Mouse (Mus musculus): ENCODE data around the gene Gsdma.

Gsdma gene

DNA sequence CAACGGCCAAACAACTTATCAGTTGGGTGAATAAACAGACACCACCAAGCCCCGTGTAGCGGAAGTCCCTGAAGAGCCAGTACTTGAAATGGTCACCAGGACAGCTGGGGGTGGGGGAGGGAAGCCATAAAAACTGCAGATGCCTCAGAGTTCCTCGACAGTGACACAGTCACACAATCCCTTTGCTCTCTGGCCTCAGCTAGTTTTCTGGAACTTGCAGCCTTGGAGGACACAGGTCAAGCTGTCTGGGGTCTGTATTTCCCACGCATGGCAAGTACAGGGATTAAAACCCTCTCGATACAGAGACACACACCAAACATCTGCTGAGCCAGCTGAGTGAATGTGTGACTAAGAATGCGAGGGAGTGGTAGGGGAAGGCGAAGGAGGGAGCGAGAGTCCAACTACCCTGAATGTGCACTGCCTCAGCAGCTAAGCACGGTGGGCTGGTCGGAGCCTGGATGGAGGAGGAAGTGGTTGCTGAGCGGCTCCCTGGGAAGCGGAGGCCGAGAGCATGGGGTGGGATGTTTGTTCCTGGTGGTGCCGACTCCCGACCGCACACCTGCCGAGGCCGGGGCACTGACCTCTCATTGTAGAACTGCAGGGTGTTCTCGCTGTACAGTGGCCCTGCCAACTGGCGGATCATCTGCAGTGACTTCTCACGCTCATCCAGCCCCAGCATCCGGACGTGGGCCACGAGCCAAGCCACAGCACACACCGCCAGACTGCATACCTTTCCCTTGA is 45.0 kb downstream of the Gsdma start:
- peak; percentile 32 for DNase-seq (ENCODE audit: low read depth, low spot score)

DNA sequence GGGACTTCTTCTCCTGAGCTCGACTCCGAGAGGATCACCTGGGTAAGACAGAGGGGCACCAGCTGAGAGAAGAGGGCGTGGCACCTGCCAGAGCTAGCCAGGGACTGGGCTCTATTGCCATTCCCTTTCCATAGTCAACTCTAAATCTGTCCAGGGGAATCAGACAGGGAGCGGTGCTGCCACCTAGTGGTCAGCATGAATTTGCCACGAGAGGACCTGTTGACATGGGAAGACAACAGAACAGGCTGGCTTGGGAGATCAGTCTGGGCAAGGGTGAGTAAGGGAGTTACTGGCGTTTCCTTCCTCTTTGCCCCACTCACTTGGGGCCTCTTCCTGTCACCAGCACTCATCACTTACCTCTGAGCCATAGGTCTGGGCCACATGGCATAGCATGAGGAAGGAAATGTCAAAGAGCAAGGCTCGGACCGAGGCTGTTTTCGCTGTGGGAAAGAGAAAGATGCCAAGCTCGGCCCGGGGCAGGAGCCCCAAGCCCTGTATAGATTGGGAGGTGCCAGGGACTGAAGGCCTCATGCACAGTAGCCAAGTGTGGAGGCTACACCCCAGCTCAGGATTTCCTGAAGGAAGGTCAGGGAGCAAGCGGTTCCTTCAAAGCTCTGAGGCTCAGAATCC is 46.4 kb downstream of the Gsdma start:
- DNase-seq (ENCODE audit: low read depth, low spot score), result peak; percentile 87

DNA sequence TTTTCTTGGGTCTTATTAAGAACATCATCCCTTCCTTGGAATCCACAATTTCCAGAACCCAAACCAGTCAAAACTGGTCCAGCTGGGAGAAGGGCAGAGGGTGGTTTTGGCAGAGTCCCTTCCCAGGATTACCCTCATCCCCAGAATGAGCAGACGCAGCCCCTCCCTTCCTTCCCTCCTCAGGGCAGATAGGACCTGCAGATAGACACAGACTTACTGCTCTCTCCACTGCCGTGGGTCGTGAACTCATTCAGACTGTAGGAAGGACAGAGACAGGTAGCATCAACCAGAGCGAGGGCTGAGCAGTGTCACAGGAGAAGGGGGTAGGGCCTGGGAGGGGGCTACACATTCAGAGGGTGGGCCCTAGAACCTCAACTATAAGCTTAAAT is 46.9 kb downstream of the Gsdma start:
- no peak for DNase-seq (ENCODE audit: low read depth, low spot score)

DNA sequence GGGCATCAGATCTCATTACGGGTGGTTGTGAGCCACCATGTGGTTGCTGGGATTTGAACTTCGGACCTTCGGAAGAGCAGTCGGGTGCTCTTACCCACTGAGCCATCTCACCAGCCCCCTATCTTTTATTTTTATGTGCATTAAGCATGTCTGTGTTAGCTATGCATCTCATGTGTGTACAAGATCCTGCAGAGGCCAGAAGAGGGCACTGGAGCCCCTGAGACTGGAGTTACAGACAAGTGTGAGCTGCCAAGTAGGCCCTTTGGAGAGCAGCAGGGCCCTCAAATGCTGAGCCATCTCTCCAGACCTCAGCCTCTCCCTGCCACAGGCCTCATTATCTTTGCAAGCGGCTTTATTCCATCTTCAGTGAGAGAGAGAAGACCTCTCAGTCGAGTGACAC is 47.9 kb downstream of the Gsdma start:
- peak; percentile 52 for DNase-seq (ENCODE audit: low read depth, low spot score)

DNA sequence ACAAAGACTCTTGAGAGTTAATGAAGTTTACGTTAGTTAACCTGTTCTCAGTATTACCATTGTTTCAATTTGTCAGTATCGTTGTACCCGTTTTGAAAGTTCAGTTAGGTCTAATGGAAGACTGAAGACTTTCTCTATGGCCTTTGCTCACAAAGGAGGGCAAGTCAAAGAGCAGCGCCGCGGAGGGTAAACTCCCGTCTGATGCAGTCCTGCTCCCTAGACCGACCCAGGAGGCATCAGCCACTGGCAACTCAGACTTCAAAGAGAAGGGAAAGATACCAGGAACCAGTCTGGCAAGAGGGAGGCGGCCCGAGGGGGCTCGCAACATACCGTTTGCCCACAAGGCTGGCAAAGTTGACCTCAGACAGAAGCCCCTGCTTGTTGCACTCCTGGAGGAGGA is 49.6 kb downstream of the Gsdma start:
- no peak for DNase-seq (ENCODE audit: low read depth, low spot score)

DNA sequence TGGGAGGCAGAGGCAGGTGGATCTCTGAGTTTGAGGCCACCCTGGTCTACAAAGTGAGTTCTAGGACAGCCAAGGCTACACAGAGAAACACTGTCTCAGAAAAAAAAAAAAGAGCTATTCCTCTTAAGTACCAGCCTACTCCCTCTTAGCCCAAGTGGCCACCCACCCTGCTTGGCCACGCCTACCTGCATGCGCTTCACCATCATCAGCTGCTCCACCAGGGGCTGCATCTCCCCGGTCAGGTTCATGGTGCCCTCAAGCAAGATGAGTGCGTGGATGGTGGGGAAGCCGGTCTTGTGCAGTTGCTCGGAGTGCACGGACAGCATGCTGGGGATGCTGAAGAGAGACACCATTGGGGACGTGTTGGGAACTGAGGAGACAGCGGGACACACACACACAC is 51.8 kb downstream of the Gsdma start:
- DNase-seq (ENCODE audit: low read depth, low spot score), result no peak

DNA sequence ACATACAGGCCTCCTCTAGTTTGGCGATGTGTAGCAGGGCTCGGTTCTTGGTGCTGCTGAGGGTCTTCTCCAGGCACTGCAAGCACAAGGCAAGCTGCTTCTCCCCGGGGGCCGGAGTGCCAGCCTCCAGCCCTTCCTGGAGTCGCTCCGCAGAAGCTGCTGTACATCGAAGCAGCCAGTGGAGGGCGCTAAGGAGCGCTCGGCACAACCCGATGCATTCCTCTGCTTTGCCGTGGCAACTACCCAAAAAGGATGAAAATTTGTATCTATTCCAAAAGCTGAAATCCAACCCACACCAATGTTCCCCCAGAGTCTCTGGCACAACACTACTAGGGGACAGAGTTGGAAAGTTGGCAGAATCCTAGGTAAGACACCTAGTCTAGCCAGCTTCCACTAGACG is 53.8 kb downstream of the Gsdma start:
- peak; percentile 72 for DNase-seq (ENCODE audit: low read depth, low spot score)

DNA sequence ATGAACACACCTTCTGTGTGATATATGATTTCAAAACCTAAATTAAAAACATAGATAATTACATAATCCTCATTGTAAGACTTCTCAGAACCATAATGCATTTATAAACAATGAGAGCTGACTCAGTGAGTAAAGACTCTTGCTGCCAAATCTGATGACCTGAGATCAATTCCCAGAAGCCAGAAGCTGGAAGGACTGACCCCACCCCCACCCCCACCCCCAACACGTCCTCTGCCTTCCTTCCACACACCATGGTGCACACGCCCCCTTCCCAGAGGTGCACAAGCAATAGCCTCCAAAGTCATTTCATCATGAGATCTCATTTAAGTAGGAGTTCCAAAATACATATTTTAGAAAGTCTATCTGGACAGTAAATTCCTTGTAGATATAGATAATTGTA is 56.6 kb downstream of the Gsdma start:
- DNase-seq (ENCODE audit: low read depth, low spot score), result no peak

DNA sequence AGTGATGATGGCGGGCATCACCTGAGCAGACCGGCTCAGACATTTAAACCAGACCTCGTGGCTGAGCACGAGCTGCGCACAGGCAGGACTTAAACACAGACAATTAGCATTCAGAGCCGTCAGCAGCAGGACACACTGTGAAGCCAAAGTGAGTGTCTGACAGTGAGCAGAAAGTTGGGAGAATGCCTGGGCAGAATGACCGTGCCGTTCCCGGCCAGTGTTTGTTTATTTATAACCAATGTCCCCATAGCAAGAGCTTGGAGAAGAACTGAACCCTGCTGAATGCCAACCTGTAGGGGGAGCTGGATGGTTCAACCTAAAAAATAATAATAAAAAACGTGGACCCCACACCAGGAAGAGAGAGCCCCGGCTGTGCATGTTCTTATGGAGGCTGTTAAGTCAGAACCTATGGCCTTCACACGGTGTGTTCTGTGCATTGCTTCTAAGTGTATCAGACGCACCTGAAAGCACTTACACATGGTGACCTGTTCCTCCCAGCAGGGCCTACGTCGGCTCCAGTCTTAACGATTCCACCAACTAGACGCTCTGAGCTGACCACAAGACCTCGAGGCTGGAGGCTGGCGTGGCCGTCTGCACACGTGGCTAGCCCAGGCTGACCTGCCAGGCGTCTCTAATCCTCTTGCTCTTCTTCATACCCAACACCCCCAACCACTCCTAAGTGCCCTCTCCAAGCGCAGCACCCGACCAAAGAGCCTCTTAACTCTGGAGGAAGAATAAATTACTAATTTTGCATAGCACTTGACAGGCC is 57.5 kb downstream of the Gsdma start:
- no peak for DNase-seq (ENCODE audit: low read depth, low spot score)

DNA sequence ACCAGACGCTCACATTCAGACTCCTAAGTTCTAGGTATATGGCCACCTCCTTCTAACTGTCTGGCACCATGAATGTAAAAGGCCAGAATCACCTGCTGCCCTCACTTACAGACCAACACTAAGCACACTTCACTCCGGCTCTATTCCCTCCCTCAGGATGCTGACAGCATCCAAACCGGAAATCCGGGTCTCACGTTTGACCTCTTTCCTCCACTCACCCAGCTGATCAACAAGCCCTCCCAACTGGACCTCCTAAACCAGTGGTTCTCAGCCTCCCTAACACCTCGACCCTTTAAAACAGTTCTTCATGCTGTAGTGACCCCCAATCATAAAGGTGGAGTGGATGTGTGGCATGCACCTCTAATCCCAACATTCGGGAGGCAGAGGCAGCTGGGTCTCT is 58.9 kb downstream of the Gsdma start:
- DNase-seq (ENCODE audit: low read depth, low spot score), result no peak

DNA sequence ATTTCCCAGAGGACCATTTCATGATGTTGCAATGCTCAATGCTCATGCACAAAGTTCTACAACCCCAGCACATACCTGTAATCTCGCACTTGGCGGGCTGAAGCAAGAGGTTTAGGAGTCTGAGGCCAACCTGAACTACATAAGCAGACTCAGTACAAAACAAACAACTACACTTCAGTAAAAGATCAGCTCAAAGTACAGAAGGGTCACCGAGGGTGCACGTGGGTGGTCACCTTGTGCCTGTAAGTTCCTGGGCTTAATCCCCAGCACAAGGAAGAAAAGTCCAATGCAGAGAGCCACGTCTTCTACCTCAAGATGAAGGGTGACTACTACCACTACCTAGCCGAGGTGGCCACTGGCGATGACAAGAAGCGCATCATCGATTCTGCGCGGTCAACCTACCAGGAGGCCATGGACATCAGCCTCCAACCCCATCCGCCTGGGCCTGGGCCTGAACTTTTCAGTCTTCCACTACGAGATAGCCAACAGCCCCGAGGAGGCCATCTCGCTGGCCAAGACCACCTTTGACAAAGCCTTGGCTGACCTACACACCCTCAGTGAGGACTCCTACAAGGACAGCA is 61.9 kb downstream of the Gsdma start:
- no peak for DNase-seq (ENCODE audit: low read depth, low spot score)

Measured in CD4-positive, CD25-positive, alpha-beta regulatory T cell, adult 2 months (primary cell).